Mouse (Mus musculus): ENCODE data around the gene Ugt2b1. TPM values are rescaled to one million over a fixed set of nuclear protein-coding genes. Genes with fewer than 3 reads are reported as not detected.

Ugt2b1 gene
- polyA plus RNA-seq, 1 experiment from 2014 or later, result not detected

- Histone ChIP-seq H3K27ac (replicated peaks) (no peak overlapping the region), H3K4me3 (no peak overlapping the region), H3K27me3 (ENCODE audit: low read depth, poor library complexity, severe bottlenecking) (no peaks in the 10 kb centered on the region), H3K4me1 (no peaks in the 10 kb centered on the region), H3K36me3 (no peaks in the 10 kb centered on the region), H3K9me3 (replicated peaks) (0 out of 2 replicates have a peak, but pooled peaks cover 3% of the 10 kb centered on the region)
- WGBS, result 66% methylated on average over 3 of the region's 3 CpGs
- DNase-seq (ENCODE audit: low spot score), result no peak
Measured at GRCm38 (mm10) chr5:86886620-86887019, 39.7 kb downstream of the Ugt2b1 start.

GRCm38 (mm10) chr5:86871877-86872276 lies 54.5 kb downstream of the Ugt2b1 start:
- Histone ChIP-seq H3K9me3 (replicated peaks) (0 out of 2 replicates have a peak, but pooled peaks cover 3% of the 10 kb centered on the region), H3K4me1 (no peaks in the 10 kb centered on the region), H3K36me3 (no peaks in the 10 kb centered on the region), H3K27ac (replicated peaks) (no peak overlapping the region), H3K4me3 (no peak overlapping the region), H3K27me3 (ENCODE audit: low read depth, poor library complexity, severe bottlenecking) (no peaks in the 10 kb centered on the region)
- no peak for DNase-seq (ENCODE audit: low spot score)
- 71% methylated on average over 1 of the region's 1 CpGs for WGBS

Other genes with a start within 250 kb of the Ugt2b1 start
- not detected in 2 replicates for gene Tmprss11e, start 180.7 kb downstream of the Ugt2b1 start, polyA plus RNA-seq (2016; fragmentation: Nextera tagmentation; extraction: Ambion mirVana)
- 35.5 and 38.5 TPM in 2 replicates for gene Ythdc1, start 122.3 kb downstream of the Ugt2b1 start, polyA plus RNA-seq (2016; fragmentation: Nextera tagmentation; extraction: Ambion mirVana)
- gene Ugt2b34, start 19.6 kb downstream of the Ugt2b1 start, polyA plus RNA-seq (2016; fragmentation: Nextera tagmentation; extraction: Ambion mirVana), result not detected in 2 replicates
- gene Ugt2b35, start 74.3 kb upstream of the Ugt2b1 start, polyA plus RNA-seq (2016; fragmentation: Nextera tagmentation; extraction: Ambion mirVana), result not detected in 2 replicates
- gene Ugt2b36, start 166.0 kb upstream of the Ugt2b1 start, polyA plus RNA-seq (2016; fragmentation: Nextera tagmentation; extraction: Ambion mirVana), result not detected in 2 replicates
- not detected in 2 replicates for gene Ugt2b5, start 213.8 kb upstream of the Ugt2b1 start, polyA plus RNA-seq (2016; fragmentation: Nextera tagmentation; extraction: Ambion mirVana)